Mouse (Mus musculus): Measurements from ENCODE around the gene Fbxo44.

DNA sequence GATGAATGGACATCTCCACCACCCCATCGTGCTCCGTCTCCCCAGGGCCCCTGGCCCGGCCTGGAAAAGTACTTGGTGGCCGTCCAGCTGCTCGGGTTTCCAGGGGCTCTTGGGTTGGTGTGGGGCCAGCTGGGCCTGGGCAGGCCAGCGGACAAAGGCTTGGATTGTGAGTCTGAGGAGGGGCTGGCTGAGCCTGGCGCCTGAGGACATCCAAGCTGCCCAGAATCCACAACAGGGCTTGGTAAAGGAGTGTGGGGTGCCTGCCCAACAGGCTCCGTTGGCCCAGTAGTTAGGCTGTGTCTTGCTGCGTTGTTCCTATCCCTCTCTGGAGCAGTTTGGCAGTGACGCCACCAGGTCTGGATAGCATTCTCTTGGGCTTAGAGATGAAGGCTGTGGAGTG is 6.1 kb upstream of the Fbxo44 start:
- TF ChIP-seq CTCF (IDR thresholded peaks at IDR 0.05; ENCODE audit: control insufficient read depth, insufficient read depth, low read length), result no peak
- TF ChIP-seq POLR2A (IDR thresholded peaks at IDR 0.05; ENCODE audit: borderline replicate concordance, control insufficient read depth, low read depth, low read length), result no peak

All from bone marrow, adult 2 months (tissue).